Mouse (Mus musculus) liver, postnatal 0 days (tissue): ENCODE data around the gene Dnaja2. TPM values are rescaled to one million over a fixed set of nuclear protein-coding genes. Genes with fewer than 3 reads are reported as not detected.

Experiments used
- ATAC-seq: fragments of 200-750 bp; cut with Nextera tagmentation; 2 replicates; pipeline ENCODE4 v1.8.0; 2017; ENCODE audit warnings: mild to moderate bottlenecking, moderate library complexity
- DNase-seq: peaks from one replicate; pipeline ENCODE4 v3.0.0-alpha.2; 2016
- H3K27ac ChIP-seq: fragments of 300-500 bp; sonication (generic); 2 replicates; pipeline ENCODE4 v1.5.1; 2014; ENCODE audit warnings: antibody characterized with exemption, moderate library complexity, mild to moderate bottlenecking, low read depth
- H3K27me3 ChIP-seq: fragments of 300-500 bp; sonication (generic); 2 replicates; pipeline ENCODE4 v1.6.1; 2014; ENCODE audit warnings: low read length, control low read depth, mixed read lengths; ENCODE audit not compliant: insufficient read depth
- H3K36me3 ChIP-seq: fragments of 300-500 bp; sonication (generic); replicated peaks from 2 replicates; pipeline ENCODE4 v1.6.1; 2014; ENCODE audit warnings: mild to moderate bottlenecking, control low read depth, low read length, moderate library complexity, mixed read lengths; ENCODE audit not compliant: insufficient read depth
- H3K4me1 ChIP-seq: fragments of 300-500 bp; sonication (generic); 2 replicates; pipeline ENCODE4 v1.6.1; 2014; ENCODE audit warnings: antibody characterized with exemption, mild to moderate bottlenecking, control low read depth; ENCODE audit not compliant: insufficient read depth
- H3K4me2 ChIP-seq: fragments of 300-500 bp; sonication (generic); 2 replicates; pipeline ENCODE4 v1.6.1; 2014; ENCODE audit warnings: low read depth, mild to moderate bottlenecking, low read length, moderate library complexity, mixed read lengths
- H3K4me3 ChIP-seq: fragments of 300-500 bp; sonication (generic); 2 replicates; pipeline ENCODE4 v1.5.1; 2014; ENCODE audit warnings: low read depth, low read length
- H3K9ac ChIP-seq: fragments of 300-500 bp; sonication (generic); replicated peaks from 2 replicates; pipeline ENCODE4 v1.6.1; 2014; ENCODE audit warnings: mild to moderate bottlenecking, moderate library complexity
- H3K9me3 ChIP-seq: fragments of 300-500 bp; sonication (generic); 2 replicates; pipeline ENCODE4 v1.6.1; 2016; ENCODE audit warnings: mild to moderate bottlenecking, control low read depth, low read length, mixed read lengths
- CTCF ChIP-seq: sonication (generic); IDR thresholded peaks from 2 replicates; pipeline ENCODE4 v1.5.1; 2016; ENCODE audit warnings: antibody characterized with exemption, low read depth
- EP300 ChIP-seq: IDR thresholded peaks from 2 replicates; pipeline ENCODE4 v1.6.1; 2016; ENCODE audit warnings: antibody characterized with exemption, low read depth, mild to moderate bottlenecking
- WGBS: fragments of 180-500 bp; shearing (Covaris S2); extraction: QIAGEN DNeasy Blood & Tissue Kit; methylation state at CpG from one replicate; pipeline ENCODE4 v1.1.7; 2014; ENCODE audit not compliant: insufficient replicate concordance; 5-methylcytosine and 5-hydroxymethylcytosine counted together
- polyA plus RNA-seq: library from polyadenylated mRNA; unstranded; fragments of >200 nt; fragmentation: Nextera tagmentation; extraction: Ambion mirVana; gene quantifications from 2 replicates; pipeline ENCODE4 v1.2.1, GENCODE M21; 2015

Gene Dnaja2
- polyA plus RNA-seq, 1 experiment from 2014 or later, result 89.2 TPM

- no peaks in the 10 kb centered on the region for H3K9me3 ChIP-seq
- H3K4me3 ChIP-seq, result peak within 1 kb of the TSS; percentile 60
- H3K27ac ChIP-seq, result peak within 1 kb of the TSS; percentile 69
- peaks cover 14% of the 10 kb centered on the region for H3K4me1 ChIP-seq
- H3K9ac ChIP-seq, result peak within 1 kb of the TSS; percentile 80
- ATAC-seq, result peak; percentile 90
- no peaks in the 10 kb centered on the region for H3K27me3 ChIP-seq
- H3K4me2 ChIP-seq, result peak within 1 kb of the TSS; percentile 88
- no peak for TF ChIP-seq CTCF
- TF ChIP-seq EP300, result no peak
- H3K36me3 ChIP-seq, result no peaks in the 10 kb centered on the region
- DNase-seq, result peak; percentile 91
- WGBS, result under 1% methylated on average over 41 of the region's 41 CpGs
These were observed 62.8 kb downstream of the Dnaja2 start, which contains the start of gene Gpt2 for GRCm38 (mm10) chr8:85492125-85492875. Gene Gpt2, plus strand, starts transcription at chr8:85492576.

- Histone ChIP-seq H3K36me3 (no peaks in the 10 kb centered on the region), H3K27ac (no peak overlapping the region), H3K4me1 (peaks cover 6% of the 10 kb centered on the region), H3K9me3 (no peaks in the 10 kb centered on the region), H3K4me2 (no peak overlapping the region), H3K27me3 (no peaks in the 10 kb centered on the region), H3K9ac (no peak overlapping the region), H3K4me3 (no peak overlapping the region)
- no peak for DNase-seq
- no peak for TF ChIP-seq EP300
- TF ChIP-seq CTCF, result peak; percentile 14; the same call in 1 of the 2 replicates
- 91% methylated on average over 8 of the region's 8 CpGs for WGBS
- no peak for ATAC-seq
These were observed 65.6 kb downstream of the Dnaja2 start for GRCm38 (mm10) chr8:85489546-85489945.

- no peak overlapping the region for H3K4me3 ChIP-seq
- TF ChIP-seq EP300 (peak; percentile 30; the same call in 1 of the 2 replicates), CTCF (no peak)
- no peak overlapping the region for H3K9ac ChIP-seq
- peak; percentile 57 for ATAC-seq
- H3K36me3 ChIP-seq, result no peaks in the 10 kb centered on the region
- DNase-seq, result no peak
- H3K27me3 ChIP-seq, result no peaks in the 10 kb centered on the region
- no peak overlapping the region for H3K4me2 ChIP-seq
- H3K9me3 ChIP-seq, result no peaks in the 10 kb centered on the region
- H3K4me1 ChIP-seq, result peaks cover 6% of the 10 kb centered on the region
- H3K27ac ChIP-seq, result peak overlapping the region; percentile 39; the same call in 1 of the 2 replicates
These were observed 66.5 kb downstream of the Dnaja2 start for GRCm38 (mm10) chr8:85488631-85489030.

GRCm38 (mm10) chr8:85487906-85488620 lies 67.1 kb downstream of the Dnaja2 start:
- H3K4me2 ChIP-seq, result no peak overlapping the region
- H3K27ac ChIP-seq, result peak overlapping the region; percentile 24; the same call in 1 of the 2 replicates
- 63% methylated on average over 20 of the region's 20 CpGs for WGBS
- H3K9ac ChIP-seq, result no peak overlapping the region
- ATAC-seq (peak; percentile 63), DNase-seq (peak; percentile 43)
- H3K27me3 ChIP-seq, result no peaks in the 10 kb centered on the region
- H3K9me3 ChIP-seq, result no peaks in the 10 kb centered on the region
- H3K4me1 ChIP-seq, result peaks cover 6% of the 10 kb centered on the region
- no peak overlapping the region for H3K4me3 ChIP-seq
- no peaks in the 10 kb centered on the region for H3K36me3 ChIP-seq
- no peak for TF ChIP-seq CTCF

Other genes with a start within 250 kb of the Dnaja2 start
- 21.2 and 24.2 TPM in 2 replicates for gene Mylk3, start 169.0 kb downstream of the Dnaja2 start, polyA plus RNA-seq
- gene 4921524J17Rik, start 122.5 kb downstream of the Dnaja2 start, polyA plus RNA-seq, result 16.5 and 17.7 TPM in 2 replicates
- 11.1 and 14.4 TPM in 2 replicates for gene Gpt2, start 62.8 kb downstream of the Dnaja2 start, polyA plus RNA-seq
- gene Neto2, start 145.6 kb upstream of the Dnaja2 start, polyA plus RNA-seq, result 0.43 and 0.47 TPM in 2 replicates